8 mouse cellular contexts compared by ENCODE assay signal in genomic region chr10:43740204-43740865, GRCm38 (mm10).
DNase-seq lines count a peak whose midpoint lies in the region; ATAC-seq lines count a peak whose summit lies in the region.

No protein-coding gene starts in this region.

- peaks cover 39% of the 10 kb centered on the region for H3K4me1 ChIP-seq in heart, embryonic 10.5 days
- peaks cover 43% of the 10 kb centered on the region for H3K4me1 ChIP-seq in limb, embryonic 10.5 days
- H3K4me1 ChIP-seq in midbrain, embryonic 16.5 days (ENCODE audit: control insufficient read depth, insufficient read depth, low read length) = peaks cover 21% of the 10 kb centered on the region

- H3K4me2 ChIP-seq in midbrain, embryonic 16.5 days (ENCODE audit: low read length) = peak overlapping the region; percentile 39

- H3K36me3 ChIP-seq in heart, embryonic 10.5 days = no peaks in the 10 kb centered on the region
- H3K36me3 ChIP-seq in limb, embryonic 10.5 days = no peaks in the 10 kb centered on the region
- H3K36me3 ChIP-seq in midbrain, embryonic 16.5 days (ENCODE audit: control insufficient read depth, insufficient read depth, low read length) = no peaks in the 10 kb centered on the region

- no peak for DNase-seq in heart, embryonic 10.5 days (ENCODE audit: low spot score)
- no peak for DNase-seq in heart, postnatal 14 days
- DNase-seq in brain, adult 2 months (ENCODE audit: low read depth, low spot score) = peak; percentile 72
- peak; percentile 63 for DNase-seq in limb, embryonic 10.5 days (ENCODE audit: low spot score)
- peak; percentile 89 for DNase-seq in thymus, postnatal 0 days (ENCODE audit: low spot score)
- no peak for DNase-seq in gastrocnemius, postnatal 25 days

- intact Hi-C loops in heart, postnatal 14 days (cut with DNase I) = no loop called here

- whole genome bisulfite sequencing in heart, embryonic 10.5 days = 28% methylated on average over 13 of the region's 13 CpGs
- WGBS in limb, embryonic 10.5 days = 21% methylated on average over 13 of the region's 13 CpGs
- WGBS in midbrain, embryonic 16.5 days = 22% methylated on average over 13 of the region's 13 CpGs

- H3K27ac ChIP-seq in heart, embryonic 10.5 days = peak overlapping the region; percentile 85
- peak overlapping the region; percentile 88 for H3K27ac ChIP-seq in limb, embryonic 10.5 days
- peak overlapping the region; percentile 75 for H3K27ac ChIP-seq in midbrain, embryonic 16.5 days (ENCODE audit: low read length)

- H3K4me3 ChIP-seq in heart, embryonic 10.5 days = 0 out of 2 replicates have a peak overlapping the region, but pooled peaks have one; percentile 18
- H3K4me3 ChIP-seq in limb, embryonic 10.5 days = peak overlapping the region; percentile 16
- no peak overlapping the region for H3K4me3 ChIP-seq in midbrain, embryonic 16.5 days (ENCODE audit: low read depth, low read length)

- peak overlapping the region; percentile 48; the same call in 1 of the 2 replicates for H3K9ac ChIP-seq in midbrain, embryonic 16.5 days (ENCODE audit: low read depth, low read length)

- H3K27me3 ChIP-seq in heart, embryonic 10.5 days (ENCODE audit: insufficient read depth, poor library complexity, severe bottlenecking) = no peaks in the 10 kb centered on the region
- no peaks in the 10 kb centered on the region for H3K27me3 ChIP-seq in limb, embryonic 10.5 days (ENCODE audit: low read depth, poor library complexity, severe bottlenecking)
- no peaks in the 10 kb centered on the region for H3K27me3 ChIP-seq in midbrain, embryonic 16.5 days (ENCODE audit: control insufficient read depth, insufficient read depth, low read depth, low read length)

- peak; percentile 79 for ATAC-seq in granulocyte monocyte progenitor cell, adult 5-6 weeks (replicated peaks; ENCODE audit: poor library complexity, severe bottlenecking)
- peak; percentile 78 for ATAC-seq in midbrain, embryonic 16.5 days

- H3K9me3 ChIP-seq in heart, embryonic 10.5 days = no peaks in the 10 kb centered on the region
- no peaks in the 10 kb centered on the region for H3K9me3 ChIP-seq in limb, embryonic 10.5 days (replicated peaks)
- H3K9me3 ChIP-seq in midbrain, embryonic 16.5 days (replicated peaks; ENCODE audit: control insufficient read depth, low read length, poor library complexity, severe bottlenecking) = no peaks in the 10 kb centered on the region

Comparison
In these comparisons a context has a peak if more than half of its experiments do, and no peak if none do; other contexts are left out.
1. DNase-seq: peak in brain, adult 2 months (single experiment), limb, embryonic 10.5 days (single experiment) and thymus, postnatal 0 days (single experiment); none in heart, embryonic 10.5 days (single experiment), heart, postnatal 14 days (0 of 2) and gastrocnemius, postnatal 25 days (single experiment).
2. Peak in every context shown above with its lines, with median percentiles within 50 percentile points of each other: H3K27ac ChIP-seq.